Mouse (Mus musculus) heart, postnatal 0 days (tissue): Measurements from ENCODE around the gene Ly6g6c. TPM values are rescaled to one million over a fixed set of nuclear protein-coding genes. Genes with fewer than 3 reads are reported as not detected.

ENCODE experiments used
- ATAC-seq: fragments of 200-750 bp; cut with Nextera tagmentation; 2 replicates; pipeline ENCODE4 v1.8.0; 2017; ENCODE audit warnings: low read depth, moderate number of reproducible peaks, moderate library complexity; ENCODE audit not compliant: insufficient read depth
- DNase-seq: peaks from one replicate; pipeline ENCODE4 v3.0.0-alpha.2; 2016; ENCODE audit warnings: low spot score
- H3K27ac ChIP-seq: fragments of 300-500 bp; sonication (generic); 2 replicates; pipeline ENCODE4 v1.5.1; 2014; ENCODE audit warnings: low read depth, mild to moderate bottlenecking
- H3K27me3 ChIP-seq: fragments of 300-500 bp; sonication (generic); 2 replicates; pipeline ENCODE4 v1.6.1; 2014; ENCODE audit warnings: low read length, mixed read lengths; ENCODE audit not compliant: control insufficient read depth, insufficient read depth
- H3K36me3 ChIP-seq: fragments of 300-500 bp; sonication (generic); replicated peaks from 2 replicates; pipeline ENCODE4 v1.6.1; 2014; ENCODE audit warnings: low read length, mixed read lengths; ENCODE audit not compliant: control insufficient read depth, insufficient read depth
- H3K4me1 ChIP-seq: fragments of 300-500 bp; sonication (generic); 2 replicates; pipeline ENCODE4 v1.6.1; 2014; ENCODE audit warnings: antibody characterized with exemption; ENCODE audit not compliant: control insufficient read depth, insufficient read depth
- H3K4me2 ChIP-seq: fragments of 300-500 bp; sonication (generic); 2 replicates; pipeline ENCODE4 v1.6.1; 2014; ENCODE audit warnings: low read depth, mild to moderate bottlenecking, low read length, moderate library complexity
- H3K4me3 ChIP-seq: fragments of 300-500 bp; sonication (generic); 2 replicates; pipeline ENCODE4 v1.5.1; 2014; ENCODE audit warnings: low read depth, low read length
- H3K9ac ChIP-seq: fragments of 300-500 bp; sonication (generic); replicated peaks from 2 replicates; pipeline ENCODE4 v1.6.1; 2014; ENCODE audit warnings: low read depth, low read length, mixed read lengths
- H3K9me3 ChIP-seq: fragments of 300-500 bp; sonication (generic); replicated peaks from 2 replicates; pipeline ENCODE4 v1.6.1; 2016; ENCODE audit warnings: low read length; ENCODE audit not compliant: control insufficient read depth
- CTCF ChIP-seq: IDR thresholded peaks from 2 replicates; pipeline ENCODE4 v1.5.1; 2016; ENCODE audit warnings: antibody characterized with exemption, control low read depth, low read depth
- EP300 ChIP-seq: IDR thresholded peaks from 2 replicates; pipeline ENCODE4 v1.6.1; 2016; ENCODE audit warnings: antibody characterized with exemption, low read depth
- WGBS: fragments of 180-500 bp; shearing (Covaris S2); extraction: QIAGEN DNeasy Blood & Tissue Kit; methylation state at CpG from one replicate; pipeline ENCODE4 v1.1.7; 2014; 5-methylcytosine and 5-hydroxymethylcytosine counted together
- polyA plus RNA-seq: library from polyadenylated mRNA; unstranded; fragments of >200 nt; fragmentation: Nextera tagmentation; extraction: Ambion mirVana; gene quantifications from 2 replicates; pipeline ENCODE4 v1.2.1, GENCODE M21; 2015
- total RNA-seq: library from RNA; depleted of rRNA; stranded (reverse); fragments of >200 nt; gene quantifications from 2 replicates; pipeline ENCODE4 v1.2.3, GENCODE M21; 2014; ENCODE audit warnings: low replicate concordance

The Ly6g6c gene
- total and polyA plus RNA-seq, 2 experiments from 2014 or later: not detected

GRCm38 (mm10) chr17:35023221-35023620 is 42.0 kb upstream of the Ly6g6c start:
- H3K36me3 ChIP-seq: no peaks in the 10 kb centered on the region
- no peak for ATAC-seq
- no peak overlapping the region for H3K9ac ChIP-seq
- TF ChIP-seq EP300 (no peak), CTCF (no peak)
- no peak overlapping the region; the same call in 1 of the 2 replicates for H3K27ac ChIP-seq
- no peak for DNase-seq
- WGBS: 82% methylated on average over 5 of the region's 5 CpGs
- 0 out of 2 replicates have a peak, but pooled peaks cover 3% of the 10 kb centered on the region for H3K27me3 ChIP-seq
- H3K4me1 ChIP-seq: no peaks in the 10 kb centered on the region; the same call in 1 of the 2 replicates
- no peaks in the 10 kb centered on the region for H3K9me3 ChIP-seq
- H3K4me3 ChIP-seq: no peak overlapping the region
- no peak overlapping the region for H3K4me2 ChIP-seq

- no peak overlapping the region for H3K9ac ChIP-seq
- no peak overlapping the region for H3K4me3 ChIP-seq
- WGBS: 64% methylated on average over 4 of the region's 4 CpGs
- no peak overlapping the region for H3K27ac ChIP-seq
- H3K36me3 ChIP-seq: no peaks in the 10 kb centered on the region
- no peak overlapping the region for H3K4me2 ChIP-seq
- DNase-seq (no peak), ATAC-seq (no peak)
- TF ChIP-seq CTCF (no peak), EP300 (no peak)
- H3K27me3 ChIP-seq: 0 out of 2 replicates have a peak, but pooled peaks cover 3% of the 10 kb centered on the region
- no peaks in the 10 kb centered on the region for H3K9me3 ChIP-seq
- H3K4me1 ChIP-seq: no peaks in the 10 kb centered on the region; the same call in 1 of the 2 replicates
Observed at GRCm38 (mm10) chr17:35023756-35024155, 41.4 kb upstream of the Ly6g6c start.

- H3K36me3 ChIP-seq: no peaks in the 10 kb centered on the region
- H3K4me3 ChIP-seq: no peak overlapping the region
- H3K9ac ChIP-seq: no peak overlapping the region
- H3K4me2 ChIP-seq: no peak overlapping the region
- 0 out of 2 replicates have a peak, but pooled peaks cover 3% of the 10 kb centered on the region for H3K27me3 ChIP-seq
- no peak for TF ChIP-seq EP300
- no peak for TF ChIP-seq CTCF
- DNase-seq (no peak), ATAC-seq (no peak)
- no peaks in the 10 kb centered on the region; the same call in 1 of the 2 replicates for H3K4me1 ChIP-seq
- H3K9me3 ChIP-seq: no peaks in the 10 kb centered on the region
- no peak overlapping the region for H3K27ac ChIP-seq
- WGBS: 54% methylated on average over 8 of the region's 13 CpGs
Observed at GRCm38 (mm10) chr17:35024261-35024660, 40.9 kb upstream of the Ly6g6c start.

GRCm38 (mm10) chr17:35024691-35025488 is 40.3 kb upstream of the Ly6g6c start:
- no peaks in the 10 kb centered on the region; the same call in 1 of the 2 replicates for H3K4me1 ChIP-seq
- WGBS: 57% methylated on average over 7 of the region's 10 CpGs
- no peak overlapping the region for H3K4me3 ChIP-seq

GRCm38 (mm10) chr17:35026206-35026605 is 39.0 kb upstream of the Ly6g6c start:
- no peak for ATAC-seq
- Histone ChIP-seq H3K9me3 (no peaks in the 10 kb centered on the region), H3K27ac (no peak overlapping the region), H3K9ac (no peak overlapping the region), H3K27me3 (0 out of 2 replicates have a peak, but pooled peaks cover 3% of the 10 kb centered on the region), H3K4me3 (no peak overlapping the region), H3K4me1 (no peaks in the 10 kb centered on the region; the same call in 1 of the 2 replicates), H3K4me2 (no peak overlapping the region), H3K36me3 (no peaks in the 10 kb centered on the region)
- no peak for DNase-seq
- WGBS: 81% methylated on average over 5 of the region's 5 CpGs
- TF ChIP-seq CTCF: no peak
- no peak for TF ChIP-seq EP300

More at GRCm38 (mm10) chr17:35024691-35025488, 40.3 kb upstream of the Ly6g6c start:
- TF ChIP-seq CTCF (no peak), EP300 (no peak)
- 0 out of 2 replicates have a peak, but pooled peaks cover 3% of the 10 kb centered on the region for H3K27me3 ChIP-seq
- no peaks in the 10 kb centered on the region for H3K36me3 ChIP-seq
- H3K9ac ChIP-seq: no peak overlapping the region
- H3K9me3 ChIP-seq: no peaks in the 10 kb centered on the region
- DNase-seq (no peak), ATAC-seq (no peak)
- H3K4me2 ChIP-seq: no peak overlapping the region
- no peak overlapping the region for H3K27ac ChIP-seq
